Mouse (Mus musculus): ENCODE results near the gene Adamts15. TPM values are rescaled to one million over a fixed set of nuclear protein-coding genes. Genes with fewer than 3 reads are reported as not detected.

Adamts15 gene
- polyA plus RNA-seq, 1 experiment from 2014 or later, result 5.1 TPM

- H3K9ac ChIP-seq, result peak overlapping the region; percentile 70
- H3K4me2 ChIP-seq, result peak overlapping the region; percentile 98
- ATAC-seq (replicated peaks; ENCODE audit: insufficient number of reproducible peaks, insufficient read depth, low FRiP score, low read depth), result no peak
- H3K4me1 ChIP-seq (replicated peaks), result peaks cover 34% of the 10 kb centered on the region
- H3K9me3 ChIP-seq (replicated peaks), result no peaks in the 10 kb centered on the region
- H3K4me3 ChIP-seq, result peak overlapping the region; percentile 68
- H3K27ac ChIP-seq, result peak overlapping the region; percentile 53; the same call in 1 of the 2 replicates
- H3K27me3 ChIP-seq, result peaks cover 29% of the 10 kb centered on the region
- 3% methylated on average over 56 of the region's 56 CpGs for WGBS
- no peaks in the 10 kb centered on the region for H3K36me3 ChIP-seq
Measured at GRCm38 (mm10) chr9:30921261-30922103, 770 bp downstream of the Adamts15 start.

GRCm38 (mm10) chr9:30920736-30921135 lies 1.5 kb downstream of the Adamts15 start:
- Histone ChIP-seq H3K9ac (no peak overlapping the region), H3K27me3 (peaks cover 29% of the 10 kb centered on the region), H3K4me1 (replicated peaks) (peaks cover 38% of the 10 kb centered on the region), H3K4me3 (peak overlapping the region; percentile 68), H3K27ac (peak overlapping the region; percentile 18; the same call in 1 of the 2 replicates), H3K9me3 (replicated peaks) (no peaks in the 10 kb centered on the region), H3K4me2 (peak overlapping the region; percentile 98), H3K36me3 (no peaks in the 10 kb centered on the region)
- 13% methylated on average over 6 of the region's 6 CpGs for WGBS
- ATAC-seq (replicated peaks; ENCODE audit: insufficient number of reproducible peaks, insufficient read depth, low FRiP score, low read depth), result no peak

- H3K27ac ChIP-seq, result peak overlapping the region; percentile 16
- no peaks in the 10 kb centered on the region for H3K9me3 ChIP-seq (replicated peaks)
- peak overlapping the region; percentile 14; the same call in 1 of the 2 replicates for H3K4me3 ChIP-seq
- ATAC-seq (replicated peaks; ENCODE audit: insufficient number of reproducible peaks, insufficient read depth, low FRiP score, low read depth), result no peak
- H3K36me3 ChIP-seq, result no peaks in the 10 kb centered on the region
- no peak overlapping the region for H3K9ac ChIP-seq
- peaks cover 29% of the 10 kb centered on the region for H3K27me3 ChIP-seq
- peaks cover 38% of the 10 kb centered on the region for H3K4me1 ChIP-seq (replicated peaks)
- 66% methylated on average over 9 of the region's 9 CpGs for WGBS
- peak overlapping the region; percentile 98 for H3K4me2 ChIP-seq
Measured at GRCm38 (mm10) chr9:30919686-30920085, 2.6 kb downstream of the Adamts15 start.

GRCm38 (mm10) chr9:30918466-30919356 lies 3.5 kb downstream of the Adamts15 start:
- WGBS, result 41% methylated on average over 12 of the region's 12 CpGs
- no peak for ATAC-seq (replicated peaks; ENCODE audit: insufficient number of reproducible peaks, insufficient read depth, low FRiP score, low read depth)
- peaks cover 29% of the 10 kb centered on the region for H3K27me3 ChIP-seq
- no peaks in the 10 kb centered on the region for H3K36me3 ChIP-seq
- H3K9ac ChIP-seq, result no peak overlapping the region
- H3K4me1 ChIP-seq (replicated peaks), result peaks cover 38% of the 10 kb centered on the region
- H3K9me3 ChIP-seq (replicated peaks), result no peaks in the 10 kb centered on the region
- H3K4me2 ChIP-seq, result peak overlapping the region; percentile 98
- 0 out of 2 replicates have a peak overlapping the region, but pooled peaks have one; percentile 10 for H3K4me3 ChIP-seq
- H3K27ac ChIP-seq, result peak overlapping the region; percentile 8; the same call in 1 of the 2 replicates

- Histone ChIP-seq H3K27me3 (peaks cover 10% of the 10 kb centered on the region), H3K9me3 (replicated peaks) (no peaks in the 10 kb centered on the region), H3K9ac (no peak overlapping the region), H3K4me3 (no peak overlapping the region), H3K36me3 (no peaks in the 10 kb centered on the region), H3K4me1 (replicated peaks) (peaks cover 26% of the 10 kb centered on the region), H3K4me2 (no peak overlapping the region), H3K27ac (no peak overlapping the region)
- ATAC-seq (replicated peaks; ENCODE audit: insufficient number of reproducible peaks, insufficient read depth, low FRiP score, low read depth), result no peak
- WGBS, result 64% methylated on average over 6 of the region's 6 CpGs
Measured at GRCm38 (mm10) chr9:30916266-30916968, 5.8 kb downstream of the Adamts15 start.

- no peak for ATAC-seq (replicated peaks; ENCODE audit: insufficient number of reproducible peaks, insufficient read depth, low FRiP score, low read depth)
- H3K36me3 ChIP-seq, result no peaks in the 10 kb centered on the region
- H3K4me3 ChIP-seq, result no peak overlapping the region
- no peak overlapping the region for H3K27ac ChIP-seq
- no peak overlapping the region for H3K9ac ChIP-seq
- H3K4me1 ChIP-seq (replicated peaks), result peaks cover 13% of the 10 kb centered on the region
- H3K27me3 ChIP-seq, result no peaks in the 10 kb centered on the region
- no peaks in the 10 kb centered on the region for H3K9me3 ChIP-seq (replicated peaks)
- no peak overlapping the region for H3K4me2 ChIP-seq
- WGBS, result 67% methylated on average over 2 of the region's 2 CpGs
Measured at GRCm38 (mm10) chr9:30914241-30914640, 8.0 kb downstream of the Adamts15 start.

- Histone ChIP-seq H3K36me3 (no peaks in the 10 kb centered on the region), H3K9ac (no peak overlapping the region), H3K4me3 (no peak overlapping the region), H3K27me3 (no peaks in the 10 kb centered on the region), H3K4me1 (replicated peaks) (peaks cover 5% of the 10 kb centered on the region), H3K4me2 (no peak overlapping the region), H3K9me3 (replicated peaks) (no peaks in the 10 kb centered on the region), H3K27ac (no peak overlapping the region)
- 74% methylated on average over 3 of the region's 3 CpGs for WGBS
- no peak for ATAC-seq (replicated peaks; ENCODE audit: insufficient number of reproducible peaks, insufficient read depth, low FRiP score, low read depth)
Measured at GRCm38 (mm10) chr9:30913429-30913828, 8.8 kb downstream of the Adamts15 start.

GRCm38 (mm10) chr9:30912161-30912560 lies 10.1 kb downstream of the Adamts15 start:
- no peaks in the 10 kb centered on the region for H3K9me3 ChIP-seq (replicated peaks)
- no peak overlapping the region for H3K4me3 ChIP-seq
- no peaks in the 10 kb centered on the region for H3K36me3 ChIP-seq
- H3K27ac ChIP-seq, result no peak overlapping the region
- no peak for ATAC-seq (replicated peaks; ENCODE audit: insufficient number of reproducible peaks, insufficient read depth, low FRiP score, low read depth)
- 0 out of 2 replicates have a peak, but pooled peaks cover 6% of the 10 kb centered on the region for H3K4me1 ChIP-seq (replicated peaks)
- 68% methylated on average over 3 of the region's 3 CpGs for WGBS
- no peak overlapping the region for H3K4me2 ChIP-seq
- H3K9ac ChIP-seq, result no peak overlapping the region
- no peaks in the 10 kb centered on the region for H3K27me3 ChIP-seq

- ATAC-seq (replicated peaks; ENCODE audit: insufficient number of reproducible peaks, insufficient read depth, low FRiP score, low read depth), result no peak
- Histone ChIP-seq H3K9me3 (replicated peaks) (no peaks in the 10 kb centered on the region), H3K27ac (no peak overlapping the region), H3K27me3 (no peaks in the 10 kb centered on the region), H3K4me3 (no peak overlapping the region), H3K4me2 (no peak overlapping the region), H3K4me1 (replicated peaks) (0 out of 2 replicates have a peak, but pooled peaks cover 5% of the 10 kb centered on the region), H3K9ac (no peak overlapping the region), H3K36me3 (no peaks in the 10 kb centered on the region; the same call in 1 of the 2 replicates)
- 86% methylated on average over 5 of the region's 5 CpGs for WGBS
Measured at GRCm38 (mm10) chr9:30910491-30910890, 11.8 kb downstream of the Adamts15 start.

GRCm38 (mm10) chr9:30908973-30909372 lies 13.3 kb downstream of the Adamts15 start:
- 80% methylated on average over 5 of the region's 5 CpGs for WGBS
- peaks cover 9% of the 10 kb centered on the region; the same call in 1 of the 2 replicates for H3K36me3 ChIP-seq
- no peak overlapping the region for H3K4me2 ChIP-seq
- 0 out of 2 replicates have a peak, but pooled peaks cover 5% of the 10 kb centered on the region for H3K4me1 ChIP-seq (replicated peaks)
- no peak overlapping the region for H3K4me3 ChIP-seq
- H3K27ac ChIP-seq, result no peak overlapping the region
- no peak overlapping the region for H3K9ac ChIP-seq
- no peaks in the 10 kb centered on the region for H3K27me3 ChIP-seq
- no peaks in the 10 kb centered on the region for H3K9me3 ChIP-seq (replicated peaks)
- ATAC-seq (replicated peaks; ENCODE audit: insufficient number of reproducible peaks, insufficient read depth, low FRiP score, low read depth), result no peak
